Mouse (Mus musculus): Measurements from ENCODE around the gene Camkmt. TPM values are rescaled to one million over a fixed set of nuclear protein-coding genes. Genes with fewer than 3 reads are reported as not detected.

Camkmt gene
- polyA plus RNA-seq, 1 experiment: 3.3 TPM

DNA sequence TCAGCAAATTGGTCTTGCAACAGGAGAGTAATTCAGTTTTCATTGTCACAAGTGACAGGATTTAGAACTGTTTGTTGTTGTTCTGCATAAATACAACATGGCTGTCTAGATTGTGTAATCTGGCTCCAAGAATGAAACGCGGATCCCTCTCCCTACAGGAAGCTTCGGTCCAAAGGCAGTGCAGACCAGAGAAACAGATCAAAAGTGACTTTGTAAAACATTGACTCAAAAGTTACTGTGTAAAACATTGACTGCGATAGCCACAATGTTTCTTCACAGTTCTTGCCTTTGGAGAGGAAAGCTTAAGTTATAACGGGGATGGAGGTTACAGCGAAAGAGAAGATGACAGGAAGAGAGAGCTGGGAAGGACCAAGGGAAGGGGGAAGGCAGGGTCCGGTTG lies 288.7 kb downstream of the Camkmt start:
- H3K27me3 ChIP-seq (ENCODE audit: control insufficient read depth, insufficient read depth, low read length): no peaks in the 10 kb centered on the region
- H3K27ac ChIP-seq (ENCODE audit: insufficient read depth, low read length): no peak overlapping the region
- H3K4me1 ChIP-seq (ENCODE audit: control insufficient read depth, insufficient read depth, insufficient read length): no peaks in the 10 kb centered on the region
- H3K4me3 ChIP-seq (ENCODE audit: extremely low read depth, insufficient read depth, insufficient read length): no peak overlapping the region
- 93% methylated on average over 7 of the region's 7 CpGs for WGBS
- DNase-seq (ENCODE audit: low read depth in 1 of 2, low spot score in 2 of 2): no peak
- H3K36me3 ChIP-seq (ENCODE audit: control insufficient read depth, insufficient read depth, low read length): no peaks in the 10 kb centered on the region
- TF ChIP-seq POLR2A (IDR thresholded peaks at IDR 0.05; ENCODE audit: low read depth, low read length) (no peak), CTCF (IDR thresholded peaks at IDR 0.05; ENCODE audit: extremely low read depth, insufficient read depth, insufficient read length, insufficient replicate concordance) (no peak)

GRCm38 (mm10) chr17:85381578-85382223 lies 291.3 kb downstream of the Camkmt start:
- WGBS: 68% methylated on average over 8 of the region's 8 CpGs
- no peak for TF ChIP-seq CTCF (IDR thresholded peaks at IDR 0.05; ENCODE audit: extremely low read depth, insufficient read depth, insufficient read length, insufficient replicate concordance)
- no peak for TF ChIP-seq POLR2A (IDR thresholded peaks at IDR 0.05; ENCODE audit: low read depth, low read length)
- DNase-seq (ENCODE audit: low read depth in 1 of 2, low spot score in 2 of 2): no peak
- Histone ChIP-seq H3K4me1 (ENCODE audit: control insufficient read depth, insufficient read depth, insufficient read length) (no peaks in the 10 kb centered on the region), H3K27ac (ENCODE audit: insufficient read depth, low read length) (no peak overlapping the region), H3K36me3 (ENCODE audit: control insufficient read depth, insufficient read depth, low read length) (no peaks in the 10 kb centered on the region), H3K4me3 (ENCODE audit: extremely low read depth, insufficient read depth, insufficient read length) (no peak overlapping the region), H3K27me3 (ENCODE audit: control insufficient read depth, insufficient read depth, low read length) (no peaks in the 10 kb centered on the region)

DNA sequence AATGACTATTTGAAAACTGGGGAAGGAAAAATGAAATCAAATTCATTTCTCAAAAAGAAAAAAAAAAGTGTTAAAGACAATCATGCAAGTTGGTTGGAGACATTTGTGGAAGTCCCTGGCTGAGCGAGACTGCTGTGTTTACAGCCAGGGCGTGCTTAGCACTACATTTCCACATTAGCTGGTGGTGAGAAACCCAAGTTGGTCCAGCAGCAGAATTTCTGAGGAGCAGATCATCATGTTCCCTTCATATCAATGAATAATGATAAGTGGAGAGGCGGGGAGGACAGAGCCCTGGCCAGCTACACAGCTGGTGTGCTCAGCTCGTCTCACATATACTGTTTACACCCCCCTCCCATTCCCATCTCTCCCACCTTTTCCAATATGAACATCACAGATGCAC lies 292.0 kb downstream of the Camkmt start:
- TF ChIP-seq CTCF (IDR thresholded peaks at IDR 0.05; ENCODE audit: extremely low read depth, insufficient read depth, insufficient read length, insufficient replicate concordance): no peak
- no peak for TF ChIP-seq POLR2A (IDR thresholded peaks at IDR 0.05; ENCODE audit: low read depth, low read length)
- H3K27ac ChIP-seq (ENCODE audit: insufficient read depth, low read length): no peak overlapping the region
- no peaks in the 10 kb centered on the region for H3K36me3 ChIP-seq (ENCODE audit: control insufficient read depth, insufficient read depth, low read length)
- H3K4me3 ChIP-seq (ENCODE audit: extremely low read depth, insufficient read depth, insufficient read length): no peak overlapping the region
- H3K27me3 ChIP-seq (ENCODE audit: control insufficient read depth, insufficient read depth, low read length): no peaks in the 10 kb centered on the region
- DNase-seq (ENCODE audit: low read depth in 1 of 2, low spot score in 2 of 2): no peak
- no peaks in the 10 kb centered on the region for H3K4me1 ChIP-seq (ENCODE audit: control insufficient read depth, insufficient read depth, insufficient read length)
- WGBS: 80% methylated on average over 4 of the region's 4 CpGs

- no peak for DNase-seq (ENCODE audit: low read depth in 1 of 2, low spot score in 2 of 2)
- H3K36me3 ChIP-seq (ENCODE audit: control insufficient read depth, insufficient read depth, low read length): no peaks in the 10 kb centered on the region
- no peak overlapping the region for H3K4me3 ChIP-seq (ENCODE audit: extremely low read depth, insufficient read depth, insufficient read length)
- TF ChIP-seq POLR2A (IDR thresholded peaks at IDR 0.05; ENCODE audit: low read depth, low read length) (no peak), CTCF (IDR thresholded peaks at IDR 0.05; ENCODE audit: extremely low read depth, insufficient read depth, insufficient read length, insufficient replicate concordance) (no peak)
- no peaks in the 10 kb centered on the region for H3K27me3 ChIP-seq (ENCODE audit: control insufficient read depth, insufficient read depth, low read length)
- WGBS: 85% methylated on average over 6 of the region's 6 CpGs
- H3K4me1 ChIP-seq (ENCODE audit: control insufficient read depth, insufficient read depth, insufficient read length): no peaks in the 10 kb centered on the region
- H3K27ac ChIP-seq (ENCODE audit: insufficient read depth, low read length): no peak overlapping the region
Measured at GRCm38 (mm10) chr17:85382906-85383305, 292.6 kb downstream of the Camkmt start.

GRCm38 (mm10) chr17:85393091-85393890 lies 302.9 kb downstream of the Camkmt start:
- Histone ChIP-seq H3K27me3 (ENCODE audit: control insufficient read depth, insufficient read depth, low read length) (no peaks in the 10 kb centered on the region), H3K36me3 (ENCODE audit: control insufficient read depth, insufficient read depth, low read length) (no peaks in the 10 kb centered on the region), H3K4me1 (ENCODE audit: control insufficient read depth, insufficient read depth, insufficient read length) (no peaks in the 10 kb centered on the region; the same call in 1 of the 2 replicates), H3K4me3 (ENCODE audit: extremely low read depth, insufficient read depth, insufficient read length) (no peak overlapping the region), H3K27ac (ENCODE audit: insufficient read depth, low read length) (no peak overlapping the region)
- WGBS: 86% methylated on average over 16 of the region's 16 CpGs
- no peak for DNase-seq (ENCODE audit: low read depth in 1 of 2, low spot score in 2 of 2)
- TF ChIP-seq POLR2A (IDR thresholded peaks at IDR 0.05; ENCODE audit: low read depth, low read length): no peak
- TF ChIP-seq CTCF (IDR thresholded peaks at IDR 0.05; ENCODE audit: extremely low read depth, insufficient read depth, insufficient read length, insufficient replicate concordance): no peak

GRCm38 (mm10) chr17:85393891-85394321 lies 303.6 kb downstream of the Camkmt start:
- Histone ChIP-seq H3K27ac (ENCODE audit: insufficient read depth, low read length) (no peak overlapping the region), H3K4me1 (ENCODE audit: control insufficient read depth, insufficient read depth, insufficient read length) (no peaks in the 10 kb centered on the region; the same call in 1 of the 2 replicates), H3K36me3 (ENCODE audit: control insufficient read depth, insufficient read depth, low read length) (no peaks in the 10 kb centered on the region), H3K27me3 (ENCODE audit: control insufficient read depth, insufficient read depth, low read length) (no peaks in the 10 kb centered on the region), H3K4me3 (ENCODE audit: extremely low read depth, insufficient read depth, insufficient read length) (no peak overlapping the region)
- WGBS: 95% methylated on average over 7 of the region's 7 CpGs
- DNase-seq (ENCODE audit: low read depth in 1 of 2, low spot score in 2 of 2): no peak
- no peak for TF ChIP-seq CTCF (IDR thresholded peaks at IDR 0.05; ENCODE audit: extremely low read depth, insufficient read depth, insufficient read length, insufficient replicate concordance)
- TF ChIP-seq POLR2A (IDR thresholded peaks at IDR 0.05; ENCODE audit: low read depth, low read length): no peak
